Mouse (Mus musculus): Measurements from ENCODE around the gene Gm17079. TPM values are rescaled to one million over a fixed set of nuclear protein-coding genes. Genes with fewer than 3 reads are reported as not detected.

Gm17079 gene
- total and polyA plus RNA-seq, 3 experiments = not detected

DNA sequence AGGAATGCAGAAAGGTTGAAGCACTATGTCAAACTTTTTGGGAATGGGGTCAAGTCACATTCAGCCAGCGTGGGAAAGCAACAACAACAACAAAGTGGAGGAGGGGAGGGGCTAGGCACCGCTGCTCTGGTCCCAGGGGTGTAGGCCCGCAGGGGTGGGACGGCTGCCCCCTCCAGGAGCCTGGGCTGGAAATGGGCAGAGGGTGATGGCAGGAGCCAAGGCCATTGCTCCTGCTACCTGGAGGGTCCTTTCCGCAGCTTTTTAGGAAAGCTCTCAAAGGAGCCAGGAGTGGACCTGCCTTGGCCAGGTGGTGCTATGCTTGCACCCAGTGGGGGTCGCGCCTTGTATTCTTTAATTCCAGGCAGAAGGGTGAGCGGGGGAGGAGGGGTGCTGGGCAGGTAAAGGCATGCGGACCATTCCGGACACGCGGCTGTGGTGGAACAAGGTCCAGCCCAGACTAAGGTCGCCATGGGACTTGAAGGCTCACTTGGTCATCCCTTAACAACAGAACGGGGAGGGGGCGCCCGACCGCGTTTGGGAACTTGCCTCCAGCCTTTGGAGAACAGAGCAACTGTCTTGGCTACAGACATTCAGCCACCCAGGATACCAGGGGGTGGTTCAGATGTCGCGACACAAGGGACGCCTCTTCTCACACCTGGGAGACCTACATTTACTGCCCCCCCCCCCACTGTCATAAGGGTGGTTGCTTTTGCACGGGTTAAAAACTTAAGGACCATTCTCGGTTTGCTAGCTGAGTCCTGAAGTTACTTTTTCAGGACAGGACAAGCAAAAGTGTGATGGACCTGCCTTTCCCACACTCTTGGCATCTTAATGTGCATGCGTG, 44.1 kb upstream of the Gm17079 start:
- Histone ChIP-seq H3K27me3 (ENCODE audit: control insufficient read depth in 1 of 2, insufficient read depth in 2 of 2, low read length in 2 of 2) (no peaks in the 10 kb centered on the region), H3K4me3 (ENCODE audit: control insufficient read depth in 1 of 2, insufficient read depth in 1 of 2, low read depth in 2 of 2, low read length in 2 of 2) (no peak overlapping the region), H3K27ac (ENCODE audit: control insufficient read depth, low read depth, low read length) (no peak overlapping the region), H3K36me3 (ENCODE audit: control insufficient read depth in 1 of 2, insufficient read depth in 2 of 2, low read length in 2 of 2) (no peaks in the 10 kb centered on the region), H3K79me2 (ENCODE audit: control insufficient read depth, insufficient read depth, low read length, poor library complexity) (no peaks in the 10 kb centered on the region), H3K4me1 (ENCODE audit: control insufficient read depth in 1 of 2, insufficient read depth in 2 of 2, low read length in 2 of 2) (no peaks in the 10 kb centered on the region), H3K9ac (ENCODE audit: control insufficient read depth, low read depth, low read length, poor library complexity, severe bottlenecking) (no peak overlapping the region), H3K9me3 (replicated peaks; ENCODE audit: insufficient read depth, low read length) (no peaks in the 10 kb centered on the region)
- TF ChIP-seq ETS1 (IDR thresholded peaks at IDR 0.05; ENCODE audit: low read depth, low read length) (no peak), ZC3H11A (IDR thresholded peaks at IDR 0.05; ENCODE audit: low read depth, low read length) (no peak), ZNF384 (IDR thresholded peaks at IDR 0.05; ENCODE audit: low read depth, low read length) (no peak), MYB (IDR thresholded peaks at IDR 0.05; ENCODE audit: low read depth, low read length) (no peak), NRF1 (IDR thresholded peaks at IDR 0.05; ENCODE audit: insufficient read depth, low read depth, low read length, poor library complexity, severe bottlenecking) (no peak), EP300 (IDR thresholded peaks at IDR 0.05; ENCODE audit: low read depth in 1 of 2, low read length in 2 of 2) (no peak)
- DNase-seq (ENCODE audit: low read depth, low spot score) = no peak

DNA sequence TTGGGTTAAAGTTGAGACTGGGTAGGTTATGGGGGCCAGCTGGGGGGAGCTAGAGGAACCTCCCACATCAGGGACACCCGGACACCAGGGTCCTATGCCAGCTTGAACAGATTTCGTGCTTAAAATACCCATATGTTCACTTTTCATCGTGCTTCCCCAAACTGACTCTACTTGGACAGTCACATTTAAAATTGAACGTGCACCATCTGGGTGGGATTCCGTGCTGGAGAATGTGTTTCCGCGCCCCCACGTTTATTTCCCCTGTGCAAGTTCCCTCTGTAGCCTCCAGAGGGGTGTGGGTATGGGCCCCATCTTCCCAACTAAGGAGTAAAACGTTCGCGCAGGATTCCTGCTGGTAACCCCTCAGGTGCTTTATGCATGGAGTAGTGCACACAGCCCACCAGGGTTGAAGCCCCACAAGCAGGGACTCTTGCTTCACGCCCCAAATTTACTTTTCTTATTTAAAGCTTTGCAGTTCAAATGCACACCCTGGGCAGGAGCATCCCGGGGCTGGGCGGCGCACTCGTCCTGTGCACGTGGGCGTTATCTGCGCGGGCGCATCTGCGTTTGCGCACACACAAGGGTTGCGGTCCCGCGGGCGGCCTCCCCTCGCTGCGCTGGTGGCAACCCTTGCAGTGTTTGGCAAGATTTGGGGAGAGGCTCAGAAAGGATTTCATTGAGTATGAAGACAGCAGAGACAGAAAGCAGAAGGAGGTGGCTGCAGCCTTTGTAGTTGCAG, 43.3 kb upstream of the Gm17079 start:
- H3K27me3 ChIP-seq (ENCODE audit: control insufficient read depth in 1 of 2, insufficient read depth in 2 of 2, low read length in 2 of 2) = no peaks in the 10 kb centered on the region
- no peak overlapping the region for H3K4me3 ChIP-seq (ENCODE audit: control insufficient read depth in 1 of 2, insufficient read depth in 1 of 2, low read depth in 2 of 2, low read length in 2 of 2)
- H3K36me3 ChIP-seq (ENCODE audit: control insufficient read depth in 1 of 2, insufficient read depth in 2 of 2, low read length in 2 of 2) = no peaks in the 10 kb centered on the region
- no peak for TF ChIP-seq RCOR1 (IDR thresholded peaks at IDR 0.05; ENCODE audit: low read depth, low read length)
- TF ChIP-seq GATA1 (IDR thresholded peaks at IDR 0.05; ENCODE audit: low read depth, low read length) = no peak
- TF ChIP-seq POLR2AphosphoS5 (IDR thresholded peaks at IDR 0.05; ENCODE audit: borderline replicate concordance, low read depth, low read length) = no peak
- TF ChIP-seq SMC3 (IDR thresholded peaks at IDR 0.05; ENCODE audit: low read depth, low read length) = no peak
- TF ChIP-seq TCF12 (IDR thresholded peaks at IDR 0.05; ENCODE audit: low read depth, low read length) = no peak
- no peak for TF ChIP-seq CHD2 (IDR thresholded peaks at IDR 0.05; ENCODE audit: low read length)
- TF ChIP-seq EP300 (IDR thresholded peaks at IDR 0.05; ENCODE audit: low read depth in 1 of 2, low read length in 2 of 2) = no peak
- TF ChIP-seq HCFC1 (IDR thresholded peaks at IDR 0.05; ENCODE audit: low read depth, low read length) = no peak
- no peak for TF ChIP-seq USF2 (IDR thresholded peaks at IDR 0.05; ENCODE audit: borderline replicate concordance in 1 of 2, insufficient read depth in 1 of 2, low read depth in 1 of 2, low read length in 2 of 2)
- no peak for TF ChIP-seq ZC3H11A (IDR thresholded peaks at IDR 0.05; ENCODE audit: low read depth, low read length)
- no peak for TF ChIP-seq POLR2A (IDR thresholded peaks at IDR 0.05; ENCODE audit: control insufficient read depth in 1 of 2, insufficient read depth in 1 of 2, low read depth in 1 of 2, low read length in 2 of 2, poor library complexity in 1 of 2)
- no peak for TF ChIP-seq TBP (IDR thresholded peaks at IDR 0.05; ENCODE audit: low read depth, low read length)
- no peaks in the 10 kb centered on the region for H3K4me1 ChIP-seq (ENCODE audit: control insufficient read depth in 1 of 2, insufficient read depth in 2 of 2, low read length in 2 of 2)
- no peaks in the 10 kb centered on the region for H3K79me2 ChIP-seq (ENCODE audit: control insufficient read depth, insufficient read depth, low read length, poor library complexity)
- H3K9me3 ChIP-seq (replicated peaks; ENCODE audit: insufficient read depth, low read length) = no peaks in the 10 kb centered on the region
- no peak for DNase-seq (ENCODE audit: low read depth, low spot score)
- H3K9ac ChIP-seq (ENCODE audit: control insufficient read depth, low read depth, low read length, poor library complexity, severe bottlenecking) = no peak overlapping the region
- no peak overlapping the region for H3K27ac ChIP-seq (ENCODE audit: control insufficient read depth, low read depth, low read length)
